Mouse (Mus musculus): ENCODE measurements around the gene Olfr1218.
"Not testable (repeated sequence)": the region's sequence is repeated elsewhere in the genome, so short reads cannot be mapped to it uniquely, and the experiment has no call there.

Gene Olfr1218

GRCm38 (mm10) chr2:89061087-89061486 lies at the start of gene Olfr1218:
Gene Olfr1218 (minus strand): TSS chr2:89061187.
- DNase-seq (ENCODE audit: low spot score) = no peak

DNA sequence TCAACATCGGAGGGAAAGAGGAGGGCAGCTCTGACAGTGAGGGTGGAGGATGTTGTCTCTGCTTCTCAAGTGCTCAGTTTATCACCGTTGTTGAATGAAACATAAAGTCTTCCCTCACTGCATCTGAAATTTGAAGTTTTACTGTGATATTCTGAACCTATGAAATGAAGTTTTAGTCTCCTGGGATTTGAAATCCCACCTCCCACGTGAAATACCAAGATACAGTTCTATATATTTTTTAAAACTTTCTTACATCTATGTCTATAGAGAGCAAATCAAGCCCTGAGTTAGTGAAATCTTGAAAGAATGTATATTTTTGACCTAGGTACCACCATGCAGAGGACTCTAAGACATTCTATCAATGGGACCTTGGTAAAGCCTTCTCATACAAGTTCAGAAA lies 45.7 kb upstream of the Olfr1218 start, which contains the start of gene Olfr1220:
Olfr1220 (minus strand) TSS at position 101 of the 400 bp plus-strand sequence.
- no peak for DNase-seq (ENCODE audit: low spot score)

DNA sequence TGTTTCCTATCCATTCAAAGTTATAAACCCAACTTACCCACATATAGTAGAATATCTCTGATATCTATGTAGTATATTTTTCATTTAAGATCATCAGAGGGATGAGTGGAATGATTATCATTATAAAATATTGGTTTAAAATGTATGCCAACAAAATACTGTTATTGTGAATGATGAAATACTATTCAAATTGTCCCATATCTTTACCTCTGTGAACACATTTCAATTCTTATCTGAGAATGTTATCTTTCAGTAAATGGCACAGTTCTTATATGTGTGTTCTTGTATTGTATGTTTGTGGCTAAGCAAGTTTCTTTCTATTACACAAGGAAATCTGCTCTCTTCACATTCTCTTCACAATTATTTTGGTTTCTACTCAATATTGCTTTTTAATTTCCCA lies 44.7 kb upstream of the Olfr1218 start:
- DNase-seq (ENCODE audit: low spot score) = no peak

DNA sequence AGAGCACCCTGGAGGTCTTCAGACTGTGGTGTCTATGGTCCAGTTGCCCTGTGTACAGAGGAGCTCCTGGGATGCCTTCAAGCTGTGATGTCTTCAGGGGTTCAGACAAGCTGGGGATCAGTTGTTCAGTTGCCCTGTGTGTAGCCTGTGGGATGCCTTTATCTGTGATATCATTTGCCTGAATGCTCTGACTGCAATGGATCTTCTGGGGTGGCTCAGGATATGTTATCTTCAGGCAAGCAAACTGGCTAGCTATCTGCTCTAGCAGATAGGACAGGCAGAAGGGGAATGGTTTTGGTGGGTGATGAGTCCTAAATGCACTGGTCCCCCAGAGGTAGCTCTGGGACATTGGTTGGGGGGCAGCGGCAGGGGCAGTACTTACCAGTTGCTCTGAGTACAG lies 32.9 kb upstream of the Olfr1218 start:
- DNase-seq (ENCODE audit: low spot score) = no peak

GRCm38 (mm10) chr2:89083413-89083812 lies 22.4 kb upstream of the Olfr1218 start, which contains the start of gene Olfr1219:
Gene Olfr1219 (minus strand): TSS chr2:89083513.
- DNase-seq (ENCODE audit: low spot score) = no peak

- no peak for DNase-seq (ENCODE audit: low spot score)
Measured at GRCm38 (mm10) chr2:89081487-89081886, 20.5 kb upstream of the Olfr1218 start.

GRCm38 (mm10) chr2:89031965-89032364 lies 29.0 kb downstream of the Olfr1218 start, which contains the start of gene Olfr1217:
Gene Olfr1217 (minus strand): TSS chr2:89032065.
- no peak for DNase-seq (ENCODE audit: low spot score)

GRCm38 (mm10) chr2:89021436-89021835 lies 39.6 kb downstream of the Olfr1218 start:
- DNase-seq (ENCODE audit: low spot score) = not testable (repeated sequence)

DNA sequence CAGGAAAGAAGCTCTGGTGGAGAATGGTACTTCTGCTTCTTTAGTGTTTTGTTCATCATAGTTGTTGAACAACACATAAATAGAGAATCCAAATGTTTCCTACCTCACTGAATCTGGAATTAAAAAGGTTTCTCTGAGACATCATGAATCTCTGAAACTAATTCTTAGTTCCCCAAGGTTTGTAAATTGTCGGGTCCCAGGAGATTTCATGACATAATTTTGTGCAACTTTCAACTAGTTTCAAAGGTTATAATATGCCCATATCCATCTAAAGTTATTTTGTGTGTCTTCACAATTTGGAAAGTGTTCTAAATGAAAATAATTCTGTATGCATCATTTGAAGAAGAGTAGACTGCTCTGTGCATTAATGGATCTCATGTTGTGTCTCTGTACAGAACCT lies 42.7 kb downstream of the Olfr1218 start, which contains the start of gene Olfr1216:
Olfr1216 (minus strand) TSS at position 101 of the 400 bp plus-strand sequence.
- DNase-seq (ENCODE audit: low spot score) = no peak

DNA sequence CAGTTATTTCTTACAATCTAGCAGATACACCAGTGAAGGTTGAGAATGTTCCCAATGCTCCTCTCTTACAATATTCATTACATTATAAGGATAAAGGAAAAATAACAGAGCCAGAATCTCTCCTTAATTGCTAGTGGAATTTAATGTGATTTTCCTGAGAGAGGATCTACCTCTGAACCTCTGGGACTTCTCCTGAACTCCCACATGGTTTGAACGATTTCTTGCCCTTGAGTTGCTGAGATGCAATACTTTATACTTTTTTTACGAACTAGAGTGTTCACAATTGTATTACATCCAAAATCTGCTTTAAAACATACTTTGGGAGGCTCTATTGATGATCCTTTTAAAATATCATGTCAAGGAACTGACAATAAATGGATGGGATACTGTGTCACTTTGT lies 54.1 kb downstream of the Olfr1218 start, which contains the start of gene Olfr1215:
Olfr1215 (minus strand) TSS at position 101 of the 400 bp plus-strand sequence.
- DNase-seq (ENCODE audit: low spot score) = no peak

Data from retina, embryonic 14.5 days (tissue).